Mouse (Mus musculus): Measurements from ENCODE around the gene Atpaf1. TPM values are rescaled to one million over a fixed set of nuclear protein-coding genes. Genes with fewer than 3 reads are reported as not detected.

Gene Atpaf1
- polyA plus RNA-seq, 1 experiment from 2014 or later: 73.0 TPM

GRCm38 (mm10) chr4:115820944-115821343 lies 36.3 kb downstream of the Atpaf1 start:
- no peaks in the 10 kb centered on the region for H3K9me3 ChIP-seq (ENCODE audit: control insufficient read depth, low read length)
- no peak overlapping the region for H3K4me3 ChIP-seq (ENCODE audit: low read depth, low read length)
- no peak overlapping the region for H3K27ac ChIP-seq (ENCODE audit: low read depth)
- WGBS: 54% methylated on average over 3 of the region's 3 CpGs
- H3K36me3 ChIP-seq (ENCODE audit: control insufficient read depth, insufficient read depth, low read length): 0 out of 2 replicates have a peak, but pooled peaks cover 3% of the 10 kb centered on the region
- DNase-seq (ENCODE audit: low spot score): no peak
- H3K4me2 ChIP-seq (ENCODE audit: low read length): no peak overlapping the region
- no peaks in the 10 kb centered on the region for H3K4me1 ChIP-seq (replicated peaks; ENCODE audit: control insufficient read depth, insufficient read depth, low read length)
- no peak overlapping the region for H3K9ac ChIP-seq (ENCODE audit: low read length)
- ATAC-seq (replicated peaks; ENCODE audit: low FRiP score, low TSS enrichment, low read depth): no peak
- no peaks in the 10 kb centered on the region for H3K27me3 ChIP-seq (replicated peaks; ENCODE audit: control insufficient read depth, insufficient read depth, low read length)

- no peaks in the 10 kb centered on the region for H3K4me1 ChIP-seq (replicated peaks; ENCODE audit: control insufficient read depth, insufficient read depth, low read length)
- DNase-seq (ENCODE audit: low spot score) (no peak), ATAC-seq (replicated peaks; ENCODE audit: low FRiP score, low TSS enrichment, low read depth) (no peak)
- H3K27me3 ChIP-seq (replicated peaks; ENCODE audit: control insufficient read depth, insufficient read depth, low read length): no peaks in the 10 kb centered on the region
- no peak overlapping the region for H3K27ac ChIP-seq (ENCODE audit: low read depth)
- no peaks in the 10 kb centered on the region for H3K9me3 ChIP-seq (ENCODE audit: control insufficient read depth, low read length)
- H3K4me2 ChIP-seq (ENCODE audit: low read length): no peak overlapping the region
- no peak overlapping the region for H3K4me3 ChIP-seq (ENCODE audit: low read depth, low read length)
- H3K9ac ChIP-seq (ENCODE audit: low read length): no peak overlapping the region
- H3K36me3 ChIP-seq (ENCODE audit: control insufficient read depth, insufficient read depth, low read length): 0 out of 2 replicates have a peak, but pooled peaks cover 2% of the 10 kb centered on the region
Observed at GRCm38 (mm10) chr4:115821431-115821830, 36.8 kb downstream of the Atpaf1 start.

GRCm38 (mm10) chr4:115821928-115822327 lies 37.3 kb downstream of the Atpaf1 start:
- no peak for ATAC-seq (replicated peaks; ENCODE audit: low FRiP score, low TSS enrichment, low read depth)
- no peak for DNase-seq (ENCODE audit: low spot score)
- Histone ChIP-seq H3K27ac (ENCODE audit: low read depth) (no peak overlapping the region), H3K4me2 (ENCODE audit: low read length) (no peak overlapping the region), H3K9me3 (ENCODE audit: control insufficient read depth, low read length) (no peaks in the 10 kb centered on the region), H3K9ac (ENCODE audit: low read length) (no peak overlapping the region), H3K4me1 (replicated peaks; ENCODE audit: control insufficient read depth, insufficient read depth, low read length) (no peaks in the 10 kb centered on the region), H3K27me3 (replicated peaks; ENCODE audit: control insufficient read depth, insufficient read depth, low read length) (no peaks in the 10 kb centered on the region), H3K4me3 (ENCODE audit: low read depth, low read length) (no peak overlapping the region), H3K36me3 (ENCODE audit: control insufficient read depth, insufficient read depth, low read length) (no peaks in the 10 kb centered on the region)
- 71% methylated on average over 3 of the region's 3 CpGs for WGBS

- Histone ChIP-seq H3K9ac (ENCODE audit: low read length) (no peak overlapping the region), H3K4me1 (replicated peaks; ENCODE audit: control insufficient read depth, insufficient read depth, low read length) (no peaks in the 10 kb centered on the region; the same call in 1 of the 2 replicates), H3K27me3 (replicated peaks; ENCODE audit: control insufficient read depth, insufficient read depth, low read length) (no peaks in the 10 kb centered on the region), H3K9me3 (ENCODE audit: control insufficient read depth, low read length) (no peaks in the 10 kb centered on the region), H3K4me2 (ENCODE audit: low read length) (no peak overlapping the region), H3K36me3 (ENCODE audit: control insufficient read depth, insufficient read depth, low read length) (no peaks in the 10 kb centered on the region), H3K27ac (ENCODE audit: low read depth) (no peak overlapping the region), H3K4me3 (ENCODE audit: low read depth, low read length) (no peak overlapping the region)
- DNase-seq (ENCODE audit: low spot score): no peak
- 87% methylated on average over 2 of the region's 2 CpGs for WGBS
- no peak for ATAC-seq (replicated peaks; ENCODE audit: low FRiP score, low TSS enrichment, low read depth)
Observed at GRCm38 (mm10) chr4:115824178-115824577, 39.6 kb downstream of the Atpaf1 start.

- H3K4me1 ChIP-seq (replicated peaks; ENCODE audit: control insufficient read depth, insufficient read depth, low read length): no peaks in the 10 kb centered on the region; the same call in 1 of the 2 replicates
- H3K9me3 ChIP-seq (ENCODE audit: control insufficient read depth, low read length): no peaks in the 10 kb centered on the region
- DNase-seq (ENCODE audit: low spot score) (no peak), ATAC-seq (replicated peaks; ENCODE audit: low FRiP score, low TSS enrichment, low read depth) (no peak)
- no peaks in the 10 kb centered on the region for H3K27me3 ChIP-seq (replicated peaks; ENCODE audit: control insufficient read depth, insufficient read depth, low read length)
- H3K4me3 ChIP-seq (ENCODE audit: low read depth, low read length): no peak overlapping the region
- no peak overlapping the region for H3K27ac ChIP-seq (ENCODE audit: low read depth)
- 74% methylated on average over 2 of the region's 2 CpGs for WGBS
- no peak overlapping the region for H3K9ac ChIP-seq (ENCODE audit: low read length)
- no peaks in the 10 kb centered on the region for H3K36me3 ChIP-seq (ENCODE audit: control insufficient read depth, insufficient read depth, low read length)
- H3K4me2 ChIP-seq (ENCODE audit: low read length): no peak overlapping the region
Observed at GRCm38 (mm10) chr4:115825271-115825670, 40.7 kb downstream of the Atpaf1 start.

- H3K4me2 ChIP-seq (ENCODE audit: low read length): peak overlapping the region; percentile 79; the same call in 1 of the 2 replicates
- ATAC-seq (replicated peaks; ENCODE audit: low FRiP score, low TSS enrichment, low read depth): no peak
- H3K27ac ChIP-seq (ENCODE audit: low read depth): no peak overlapping the region
- H3K36me3 ChIP-seq (ENCODE audit: control insufficient read depth, insufficient read depth, low read length): peaks cover 9% of the 10 kb centered on the region
- 54% methylated on average over 3 of the region's 3 CpGs for WGBS
- H3K9me3 ChIP-seq (ENCODE audit: control insufficient read depth, low read length): no peaks in the 10 kb centered on the region
- no peaks in the 10 kb centered on the region; the same call in 1 of the 2 replicates for H3K4me1 ChIP-seq (replicated peaks; ENCODE audit: control insufficient read depth, insufficient read depth, low read length)
- H3K9ac ChIP-seq (ENCODE audit: low read length): no peak overlapping the region
- H3K27me3 ChIP-seq (replicated peaks; ENCODE audit: control insufficient read depth, insufficient read depth, low read length): no peaks in the 10 kb centered on the region
- DNase-seq (ENCODE audit: low spot score): no peak
- no peak overlapping the region for H3K4me3 ChIP-seq (ENCODE audit: low read depth, low read length)
Observed at GRCm38 (mm10) chr4:115827066-115827465, 42.5 kb downstream of the Atpaf1 start.

- ATAC-seq (replicated peaks; ENCODE audit: low FRiP score, low TSS enrichment, low read depth) (0 out of 2 replicates have a peak, but pooled peaks have one; percentile 5), DNase-seq (ENCODE audit: low spot score) (no peak)
- Histone ChIP-seq H3K9ac (ENCODE audit: low read length) (peak overlapping the region; percentile 70), H3K27ac (ENCODE audit: low read depth) (0 out of 2 replicates have a peak overlapping the region, but pooled peaks have one; percentile 76), H3K4me1 (replicated peaks; ENCODE audit: control insufficient read depth, insufficient read depth, low read length) (no peaks in the 10 kb centered on the region; the same call in 1 of the 2 replicates), H3K27me3 (replicated peaks; ENCODE audit: control insufficient read depth, insufficient read depth, low read length) (no peaks in the 10 kb centered on the region), H3K36me3 (ENCODE audit: control insufficient read depth, insufficient read depth, low read length) (peaks cover 11% of the 10 kb centered on the region), H3K4me3 (ENCODE audit: low read depth, low read length) (peak overlapping the region; percentile 83), H3K9me3 (ENCODE audit: control insufficient read depth, low read length) (no peaks in the 10 kb centered on the region), H3K4me2 (ENCODE audit: low read length) (peak overlapping the region; percentile 79)
- WGBS: 2% methylated on average over 4 of the region's 4 CpGs
Observed at GRCm38 (mm10) chr4:115827535-115827887, 42.9 kb downstream of the Atpaf1 start.

- peaks cover 15% of the 10 kb centered on the region for H3K36me3 ChIP-seq (ENCODE audit: control insufficient read depth, insufficient read depth, low read length)
- no peaks in the 10 kb centered on the region for H3K9me3 ChIP-seq (ENCODE audit: control insufficient read depth, low read length)
- H3K4me3 ChIP-seq (ENCODE audit: low read depth, low read length): peak within 1 kb of the TSS; percentile 83
- H3K27ac ChIP-seq (ENCODE audit: low read depth): peak within 1 kb of the TSS; percentile 76
- peak within 1 kb of the TSS; percentile 70 for H3K9ac ChIP-seq (ENCODE audit: low read length)
- peak within 1 kb of the TSS; percentile 79 for H3K4me2 ChIP-seq (ENCODE audit: low read length)
- peak; percentile 95 for ATAC-seq (replicated peaks; ENCODE audit: low FRiP score, low TSS enrichment, low read depth)
- H3K27me3 ChIP-seq (replicated peaks; ENCODE audit: control insufficient read depth, insufficient read depth, low read length): no peaks in the 10 kb centered on the region
- H3K4me1 ChIP-seq (replicated peaks; ENCODE audit: control insufficient read depth, insufficient read depth, low read length): no peaks in the 10 kb centered on the region; the same call in 1 of the 2 replicates
- under 1% methylated on average over 57 of the region's 57 CpGs for WGBS
- peak; percentile 86 for DNase-seq (ENCODE audit: low spot score)
Observed at GRCm38 (mm10) chr4:115827888-115828571, 43.4 kb downstream of the Atpaf1 start, which contains the start of gene Mob3c. TSS of gene Mob3c (plus strand) at chr4:115828092.

- WGBS: 3% methylated on average over 8 of the region's 8 CpGs
- no peak overlapping the region for H3K27ac ChIP-seq (ENCODE audit: low read depth)
Observed at GRCm38 (mm10) chr4:115828572-115828902, 43.9 kb downstream of the Atpaf1 start.

More at GRCm38 (mm10) chr4:115828572-115828902, 43.9 kb downstream of the Atpaf1 start:
- no peaks in the 10 kb centered on the region for H3K27me3 ChIP-seq (replicated peaks; ENCODE audit: control insufficient read depth, insufficient read depth, low read length)
- DNase-seq (ENCODE audit: low spot score) (no peak), ATAC-seq (replicated peaks; ENCODE audit: low FRiP score, low TSS enrichment, low read depth) (peak; percentile 33; the same call in 1 of the 2 replicates)
- H3K9me3 ChIP-seq (ENCODE audit: control insufficient read depth, low read length): no peaks in the 10 kb centered on the region
- peak overlapping the region; percentile 70; the same call in 1 of the 2 replicates for H3K9ac ChIP-seq (ENCODE audit: low read length)
- peaks cover 16% of the 10 kb centered on the region for H3K36me3 ChIP-seq (ENCODE audit: control insufficient read depth, insufficient read depth, low read length)
- H3K4me1 ChIP-seq (replicated peaks; ENCODE audit: control insufficient read depth, insufficient read depth, low read length): no peaks in the 10 kb centered on the region; the same call in 1 of the 2 replicates
- peak overlapping the region; percentile 79 for H3K4me2 ChIP-seq (ENCODE audit: low read length)
- H3K4me3 ChIP-seq (ENCODE audit: low read depth, low read length): peak overlapping the region; percentile 83
